ENCODE assay signal across 24 mouse cellular contexts in genomic region chr11:38280961-38281360, GRCm38 (mm10).
DNase-seq lines count a peak whose midpoint lies in the region; ATAC-seq and TF ChIP-seq lines count a peak whose summit lies in the region.
"Had no signal": no experiment of that assay in that cellular context is flagged by ENCODE, and none has a peak within 500 bp of the region (broad histone marks: within the 10 kb centered on the region; RNA-seq: fewer than 3 reads in every experiment).

No protein-coding gene starts in this region.

- no peaks in the 10 kb centered on the region for H3K79me2 ChIP-seq in CH12.LX (replicated peaks; ENCODE audit: control insufficient read depth, extremely low read depth, insufficient read depth, poor library complexity, severe bottlenecking)
- H3K79me2 ChIP-seq in MEL (ENCODE audit: control insufficient read depth, insufficient read depth, low read length, poor library complexity) = no peaks in the 10 kb centered on the region

- no peaks in the 10 kb centered on the region for H3K9me3 ChIP-seq in midbrain, embryonic 11.5 days (ENCODE audit: control insufficient read depth, low read length)
- no peaks in the 10 kb centered on the region for H3K9me3 ChIP-seq in midbrain, postnatal 0 days (ENCODE audit: low read length)
- H3K9me3 ChIP-seq in CH12.LX (replicated peaks; ENCODE audit: low read length) (peaks cover 42% of the 10 kb centered on the region), ES-E14 (ENCODE audit: control insufficient read depth, insufficient read depth, low read depth, low read length) (no peaks in the 10 kb centered on the region), MEL (replicated peaks; ENCODE audit: insufficient read depth, low read length) (no peaks in the 10 kb centered on the region)
- H3K9me3 ChIP-seq: G1E had no signal

- 85% methylated on average over 2 of the region's 2 CpGs for WGBS in midbrain, embryonic 11.5 days
- 86% methylated on average over 2 of the region's 2 CpGs for WGBS in midbrain, postnatal 0 days

- no peaks in the 10 kb centered on the region for H3K36me3 ChIP-seq in midbrain, embryonic 11.5 days (ENCODE audit: control insufficient read depth, insufficient read depth, low read length)
- no peaks in the 10 kb centered on the region for H3K36me3 ChIP-seq in midbrain, postnatal 0 days (ENCODE audit: insufficient read depth, low read length)
- H3K36me3 ChIP-seq in CH12.LX (replicated peaks in 1 of 2; ENCODE audit: control insufficient read depth in 1 of 2, insufficient read depth in 1 of 2, low read length in 1 of 2) (no peaks in the 10 kb centered on the region), ES-E14 (ENCODE audit: control insufficient read depth, insufficient read depth, low read length, poor library complexity, severe bottlenecking) (no peaks in the 10 kb centered on the region), MEL (ENCODE audit: control insufficient read depth in 1 of 2, insufficient read depth in 2 of 2, low read length in 2 of 2) (no peaks in the 10 kb centered on the region)
- H3K36me3 ChIP-seq: G1E had no signal

- H3K27me3 ChIP-seq in midbrain, embryonic 11.5 days (ENCODE audit: control insufficient read depth, insufficient read depth, low read length) = no peaks in the 10 kb centered on the region
- no peaks in the 10 kb centered on the region for H3K27me3 ChIP-seq in midbrain, postnatal 0 days (ENCODE audit: insufficient read depth, low read length)
- no peaks in the 10 kb centered on the region for H3K27me3 ChIP-seq in CH12.LX (replicated peaks)
- no peaks in the 10 kb centered on the region for H3K27me3 ChIP-seq in MEL (ENCODE audit: control insufficient read depth in 1 of 2, insufficient read depth in 2 of 2, low read length in 2 of 2)
- H3K27me3 ChIP-seq: Patski had no signal

- in situ Hi-C loops in CH12.LX (cut with MboI; ENCODE audit: low pct_ligation_motif_present, low pct_unique_long_range_greater_than_20kb, low sequenced_read_pairs) (no loop called here), ES-E14 (cut with MboI; ENCODE audit: low sequenced_read_pairs in 2 of 2, unreplicated experiment in 2 of 2) (no loop called here)

- TF ChIP-seq CTCF in midbrain, postnatal 0 days (IDR thresholded peaks at IDR 0.05) = no peak
- TF ChIP-seq CTCF in CH12.LX (conservative IDR thresholded peaks at IDR 0.05 in 1 of 2, IDR thresholded peaks at IDR 0.05 in 1 of 2; ENCODE audit: low read depth in 2 of 2, low read length in 2 of 2) (no peak), MEL (IDR thresholded peaks at IDR 0.05 in 2 of 3, conservative IDR thresholded peaks at IDR 0.05 in 1 of 3; ENCODE audit: control insufficient read depth in 1 of 3, insufficient read depth in 1 of 3, low read depth in 2 of 3, low read length in 3 of 3, poor library complexity in 1 of 3, severe bottlenecking in 1 of 3) (no peak)

- no peak overlapping the region for H3K27ac ChIP-seq in midbrain, embryonic 11.5 days (ENCODE audit: low read depth, low read length)
- no peak overlapping the region for H3K27ac ChIP-seq in midbrain, postnatal 0 days (ENCODE audit: low read depth, low read length)
- H3K27ac ChIP-seq in CH12.LX (ENCODE audit: insufficient read depth, low read depth) (no peak overlapping the region), ES-E14 (ENCODE audit: insufficient read depth, low read depth, low read length, poor library complexity, severe bottlenecking) (no peak overlapping the region), MEL (ENCODE audit: control insufficient read depth, low read depth, low read length) (no peak overlapping the region)

- peak; percentile 33 for DNase-seq in midbrain, embryonic 11.5 days (ENCODE audit: low spot score, missing footprints)
- DNase-seq in midbrain, postnatal 0 days (ENCODE audit: low spot score) = no peak
- DNase-seq in CH12.LX (ENCODE audit: extremely low read depth) = no peak
- DNase-seq in ES-E14 (ENCODE audit: low read depth, low spot score) = no peak
- DNase-seq in MEL (ENCODE audit: low read depth, low spot score) = no peak
- no peak for DNase-seq in layer of hippocampus, adult 18-20 months (ENCODE audit: low spot score in 2 of 2)
- DNase-seq in thymus, postnatal 14 days = no peak
- DNase-seq: adrenal gland, adult 2 months; adrenal gland, adult 8-10 months; adrenal gland, postnatal 10 days; adrenal gland, postnatal 14 days; adrenal gland, postnatal 25 days; adrenal gland, postnatal 36 days; B cell, adult 2 months; cerebellum, adult 11 months; cerebellum, adult 11-12 months; cerebellum, adult 18-20 months; cerebellum, adult 2 months; cerebellum, adult 8-10 months had no signal

- TF ChIP-seq EP300 in CH12.LX (IDR thresholded peaks at IDR 0.05; ENCODE audit: low read length) = no peak
- no peak for TF ChIP-seq EP300 in MEL (IDR thresholded peaks at IDR 0.05; ENCODE audit: low read depth in 1 of 2, low read length in 2 of 2)

- no peak overlapping the region for H3K4me2 ChIP-seq in midbrain, embryonic 11.5 days
- no peak overlapping the region for H3K4me2 ChIP-seq in midbrain, postnatal 0 days (ENCODE audit: low read depth, low read length, poor library complexity, severe bottlenecking)
- H3K4me2 ChIP-seq in CH12.LX (ENCODE audit: insufficient read depth, low read depth, poor library complexity, severe bottlenecking) = no peak overlapping the region

- no peak overlapping the region for H3K9ac ChIP-seq in midbrain, embryonic 11.5 days (ENCODE audit: low read length)
- H3K9ac ChIP-seq in midbrain, postnatal 0 days (replicated peaks; ENCODE audit: low read length, poor library complexity, severe bottlenecking) = no peak overlapping the region
- H3K9ac ChIP-seq in CH12.LX (ENCODE audit: insufficient read depth, low read depth) = no peak overlapping the region
- no peak overlapping the region for H3K9ac ChIP-seq in ES-E14 (ENCODE audit: insufficient read depth, low read depth, low read length, poor library complexity, severe bottlenecking)
- no peak overlapping the region for H3K9ac ChIP-seq in MEL (ENCODE audit: control insufficient read depth, low read depth, low read length, poor library complexity, severe bottlenecking)

- TF ChIP-seq POLR2A in CH12.LX (IDR thresholded peaks at IDR 0.05; ENCODE audit: low read depth, low read length) (no peak), MEL (IDR thresholded peaks at IDR 0.05; ENCODE audit: control insufficient read depth in 1 of 2, insufficient read depth in 1 of 2, low read depth in 1 of 2, low read length in 2 of 2, poor library complexity in 1 of 2) (no peak)

- TF ChIP-seq RAD21 in CH12.LX (IDR thresholded peaks at IDR 0.05; ENCODE audit: low read depth, low read length) (no peak), MEL (IDR thresholded peaks at IDR 0.05; ENCODE audit: low read depth, low read length) (no peak)

- ATAC-seq in midbrain, embryonic 11.5 days (ENCODE audit: low FRiP score) = no peak
- no peak for ATAC-seq in midbrain, postnatal 0 days (ENCODE audit: low FRiP score)
- ATAC-seq in megakaryocyte progenitor cell, adult 5-6 weeks (replicated peaks; ENCODE audit: poor library complexity) = no peak
- ATAC-seq: activated CD4-positive, CD25-positive, alpha-beta regulatory T cell, adult 4 months; CD4-positive, CD25-positive, alpha-beta regulatory T cell, adult 4 months; Patski had no signal

- H3K4me3 ChIP-seq in midbrain, embryonic 11.5 days (ENCODE audit: low read depth, low read length) = no peak overlapping the region
- H3K4me3 ChIP-seq in midbrain, postnatal 0 days (ENCODE audit: low read depth, low read length) = no peak overlapping the region
- no peak overlapping the region for H3K4me3 ChIP-seq in CH12.LX (replicated peaks in 1 of 3; ENCODE audit: low read depth in 2 of 3, low read length in 2 of 3, poor library complexity in 1 of 3)
- H3K4me3 ChIP-seq in ES-E14 (ENCODE audit: insufficient read depth in 1 of 2, low read depth in 1 of 2, low read length in 2 of 2, poor library complexity in 1 of 2, severe bottlenecking in 1 of 2) = no peak overlapping the region
- no peak overlapping the region for H3K4me3 ChIP-seq in MEL (ENCODE audit: control insufficient read depth in 1 of 2, insufficient read depth in 1 of 2, low read depth in 2 of 2, low read length in 2 of 2)

- H3K4me1 ChIP-seq in midbrain, embryonic 11.5 days (ENCODE audit: control insufficient read depth, insufficient read depth, low read length) = no peaks in the 10 kb centered on the region
- H3K4me1 ChIP-seq in midbrain, postnatal 0 days (ENCODE audit: insufficient read depth, low read length) = no peaks in the 10 kb centered on the region
- H3K4me1 ChIP-seq in CH12.LX (ENCODE audit: control insufficient read depth in 1 of 2, insufficient read depth in 2 of 2) = no peaks in the 10 kb centered on the region
- H3K4me1 ChIP-seq in ES-E14 (ENCODE audit: control insufficient read depth in 2 of 2, insufficient read depth in 2 of 2, low read length in 2 of 2, poor library complexity in 1 of 2) = no peaks in the 10 kb centered on the region
- H3K4me1 ChIP-seq in MEL (ENCODE audit: control insufficient read depth in 1 of 2, insufficient read depth in 2 of 2, low read length in 2 of 2) = no peaks in the 10 kb centered on the region

- dilution Hi-C loops in CH12.LX (cut with MboI; ENCODE audit: extremely low pct_ligation_motif_present, extremely low pct_unique_long_range_greater_than_20kb, low sequenced_read_pairs) = no loop called here

TF ChIP-seq in CH12.LX, 34 proteins besides CTCF, POLR2A, EP300 and RAD21:
- TF ChIP-seq SMC3 (IDR thresholded peaks at IDR 0.05; ENCODE audit: low read depth, low read length) (no peak), SIN3A (IDR thresholded peaks at IDR 0.05; ENCODE audit: low read length) (no peak), MAFK (IDR thresholded peaks at IDR 0.05; ENCODE audit: insufficient replicate concordance, low read length) (peak; percentile 84)

TF ChIP-seq in ES-E14, 5 proteins besides CTCF, POLR2A, EP300 and RAD21:
- TF ChIP-seq MAFK (IDR thresholded peaks at IDR 0.05; ENCODE audit: insufficient read depth, low read depth, low read length) (peak; percentile 78), ZC3H11A (IDR thresholded peaks at IDR 0.05; ENCODE audit: borderline replicate concordance, low read depth, low read length) (no peak)

TF ChIP-seq in MEL, 35 proteins besides CTCF, POLR2A, EP300 and RAD21:
- no peak for TF ChIP-seq ZKSCAN1 (IDR thresholded peaks at IDR 0.05; ENCODE audit: low read depth, low read length)
- TF ChIP-seq HCFC1 (IDR thresholded peaks at IDR 0.05; ENCODE audit: low read depth, low read length) = no peak
- no peak for TF ChIP-seq JUND (IDR thresholded peaks at IDR 0.05; ENCODE audit: low read depth, low read length)
- TF ChIP-seq MYB (IDR thresholded peaks at IDR 0.05; ENCODE audit: low read depth, low read length) = no peak
- TF ChIP-seq TBP (IDR thresholded peaks at IDR 0.05; ENCODE audit: low read depth, low read length) = no peak
- no peak for TF ChIP-seq E2F4 (IDR thresholded peaks at IDR 0.05; ENCODE audit: borderline replicate concordance, low read depth, low read length)
- TF ChIP-seq CHD2 (IDR thresholded peaks at IDR 0.05; ENCODE audit: low read length) = no peak
- TF ChIP-seq MAFK (IDR thresholded peaks at IDR 0.05; ENCODE audit: borderline replicate concordance, low read depth, low read length) = peak; percentile 46; the same call in 1 of the 2 replicates
